Mouse (Mus musculus): ENCODE data around the gene Mlxip. TPM values are rescaled to one million over a fixed set of nuclear protein-coding genes. Genes with fewer than 3 reads are reported as not detected.

Mlxip gene
- total RNA-seq, 1 experiment from 2014 or later: 17.5 TPM

- ATAC-seq (replicated peaks; ENCODE audit: insufficient number of reproducible peaks, low FRiP score, low TSS enrichment, poor library complexity, severe bottlenecking): no peak
These were observed 79.2 kb downstream of the Mlxip start for GRCm38 (mm10) chr5:123473817-123474216.

GRCm38 (mm10) chr5:123487659-123488395, 93.2 kb downstream of the Mlxip start:
- no peak for ATAC-seq (replicated peaks; ENCODE audit: insufficient number of reproducible peaks, low FRiP score, low TSS enrichment, poor library complexity, severe bottlenecking)

GRCm38 (mm10) chr5:123489112-123489785, 94.7 kb downstream of the Mlxip start, which contains the start of the genes Lrrc43 and Il31:
Lrrc43 (plus strand) TSS chr5:123489305.
Il31 (minus strand) TSS chr5:123489489.
- ATAC-seq (replicated peaks; ENCODE audit: insufficient number of reproducible peaks, low FRiP score, low TSS enrichment, poor library complexity, severe bottlenecking): no peak

- ATAC-seq (replicated peaks; ENCODE audit: insufficient number of reproducible peaks, low FRiP score, low TSS enrichment, poor library complexity, severe bottlenecking): no peak
These were observed 95.3 kb downstream of the Mlxip start for GRCm38 (mm10) chr5:123489935-123490334.

- ATAC-seq (replicated peaks; ENCODE audit: insufficient number of reproducible peaks, low FRiP score, low TSS enrichment, poor library complexity, severe bottlenecking): no peak
These were observed 105.1 kb downstream of the Mlxip start for GRCm38 (mm10) chr5:123499717-123500116.

- no peak for ATAC-seq (replicated peaks; ENCODE audit: insufficient number of reproducible peaks, low FRiP score, low TSS enrichment, poor library complexity, severe bottlenecking)
These were observed 107.4 kb downstream of the Mlxip start for GRCm38 (mm10) chr5:123501973-123502372.

Other genes starting within 250 kb of the Mlxip start
- 16.7 to 38.7 TPM (median 18.9 TPM) in 3 replicates for gene Psmd9, start 225.4 kb upstream of the Mlxip start, total RNA-seq (2017)
- gene Hpd, start 212.1 kb upstream of the Mlxip start, total RNA-seq (2017): not detected in 3 replicates
- gene Wdr66, start 142.7 kb upstream of the Mlxip start, total RNA-seq (2017): 0.78 TPM in 1 of 3 replicates, not detected in the others
- 1.3 to 5.0 TPM (median 2.7 TPM) in 3 replicates for gene Bcl7a, start 51.0 kb upstream of the Mlxip start, total RNA-seq (2017)
- 0.95 TPM in 1 of 3 replicates, not detected in the others for gene Lrrc43, start 94.5 kb downstream of the Mlxip start, total RNA-seq (2017)
- gene Il31, start 94.7 kb downstream of the Mlxip start, total RNA-seq (2017): not detected in 3 replicates
- 0.53 TPM in 1 of 3 replicates, not detected in the others for gene B3gnt4, start 115.7 kb downstream of the Mlxip start, total RNA-seq (2017)
- 50.6 to 65.7 TPM (median 53.4 TPM) in 3 replicates for gene Diablo, start 129.4 kb downstream of the Mlxip start, total RNA-seq (2017)
- 5.7 TPM in 1 of 3 replicates, not detected in the others for gene Gm49027, start 130.7 kb downstream of the Mlxip start, total RNA-seq (2017)
- 21.2 to 31.5 TPM (median 21.2 TPM) in 3 replicates for gene Vps33a, start 178.2 kb downstream of the Mlxip start, total RNA-seq (2017)